In the genomic region with DNA sequence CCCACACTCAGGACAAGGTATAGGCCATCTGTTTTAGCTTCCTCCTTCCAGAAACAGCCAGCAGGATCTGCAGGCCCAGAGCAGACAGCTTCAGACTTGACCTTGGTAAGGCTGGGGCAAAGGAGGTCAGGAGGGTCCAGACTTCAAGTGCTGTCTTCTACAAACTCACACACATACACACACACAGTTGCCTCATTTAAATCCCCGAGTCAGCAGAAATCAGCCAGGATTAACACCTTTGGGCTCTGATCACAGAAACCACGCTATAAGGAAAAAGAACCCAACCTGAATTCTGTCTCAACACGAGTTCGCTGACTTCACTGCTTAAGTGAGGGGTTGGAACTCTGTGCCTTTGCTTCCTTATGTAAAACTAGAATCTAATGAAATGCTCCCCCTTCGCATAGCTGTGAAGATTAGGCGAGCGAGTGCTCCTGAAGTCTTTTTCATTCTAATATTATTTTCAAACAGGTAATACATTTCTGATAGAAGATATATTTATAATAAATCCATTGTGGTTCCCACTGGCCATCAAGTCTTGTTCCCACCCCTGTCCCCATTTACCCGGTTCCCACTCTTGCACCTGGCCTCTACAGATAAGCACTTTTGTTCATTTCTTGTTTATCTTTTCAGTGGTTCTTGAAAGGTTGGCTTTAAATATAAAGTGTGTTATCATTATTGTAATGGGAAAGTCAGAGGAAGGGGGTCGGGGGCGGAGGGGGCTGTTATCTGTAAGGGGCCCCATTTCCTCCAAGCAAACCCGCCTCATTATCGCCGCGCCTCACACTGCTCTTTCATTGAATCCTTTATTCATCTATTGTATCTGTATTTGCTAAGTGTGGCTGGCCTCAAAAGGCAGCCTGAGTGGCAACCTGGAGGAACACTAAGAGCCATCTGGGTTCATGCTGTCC, we compare ENCODE assay signal across 13 mouse cellular contexts.
DNase-seq lines count a peak whose midpoint lies in the region; ATAC-seq and TF ChIP-seq lines count a peak whose summit lies in the region.
"Had no signal": no experiment of that assay in that cellular context is flagged by ENCODE, and none has a peak within 500 bp of the region (broad histone marks: within the 10 kb centered on the region; RNA-seq: fewer than 3 reads in every experiment).

No protein-coding gene starts in this region.

- no peak overlapping the region for H3K4me3 ChIP-seq in layer of hippocampus, adult 2 months
- H3K4me3 ChIP-seq in lung, adult 2 months (replicated peaks; ENCODE audit: extremely low read depth, low read depth, low read length): no peak overlapping the region
- H3K4me3 ChIP-seq: embryonic facial prominence, embryonic 12.5 days; left cerebral cortex, adult 2 months had no signal

- H3K27ac ChIP-seq in layer of hippocampus, adult 2 months: peak overlapping the region; percentile 43; the same call in 1 of the 2 replicates
- H3K27ac ChIP-seq: embryonic facial prominence, embryonic 12.5 days; left cerebral cortex, adult 2 months had no signal

- no peak for TF ChIP-seq CTCF in layer of hippocampus, adult 2 months (conservative IDR thresholded peaks at IDR 0.05)
- TF ChIP-seq CTCF in lung, adult 2 months (IDR thresholded peaks at IDR 0.05; ENCODE audit: insufficient read depth, low read length): no peak

- 55% methylated on average over 14 of the region's 14 CpGs for WGBS in lung, adult 2 months

- no peak for DNase-seq in layer of hippocampus, adult 2 months (ENCODE audit: low spot score in 2 of 2)
- no peak for DNase-seq in layer of hippocampus, postnatal 25 days (ENCODE audit: extremely low spot score in 1 of 2, low spot score in 1 of 2)
- peak; percentile 66 for DNase-seq in c-Kit-positive CD71-positive TER-119-negative erythroid progenitor cells, embryonic 14.5 days (ENCODE audit: low read depth)
- no peak for DNase-seq in retina, postnatal 1 day
- no peak for DNase-seq in urinary bladder, postnatal 10 days (ENCODE audit: low spot score)
- no peak for DNase-seq in lung, adult 2 months
- DNase-seq: cerebellum, adult 11-12 months; kidney, postnatal 14 days; right cerebral cortex, postnatal 25 days had no signal

- H3K4me1 ChIP-seq in lung, adult 2 months (ENCODE audit: control insufficient read depth, insufficient read depth, low read length): peaks cover 13% of the 10 kb centered on the region

- peak; percentile 4 to 41; a peak in 2 of 4 replicates for ATAC-seq in hematopoietic stem cell, adult 5-6 weeks (replicated peaks in 1 of 2; ENCODE audit: insufficient read depth in 1 of 2, low FRiP score in 2 of 2, low TSS enrichment in 1 of 2, low read depth in 1 of 2, poor library complexity in 2 of 2, severe bottlenecking in 2 of 2)
- peak; percentile 79 for ATAC-seq in megakaryocyte progenitor cell, adult 5-6 weeks (replicated peaks; ENCODE audit: poor library complexity)

- no peak for TF ChIP-seq POLR2A in lung, adult 2 months (IDR thresholded peaks at IDR 0.05; ENCODE audit: borderline replicate concordance, extremely low read depth, low read depth, low read length)
